Mouse (Mus musculus) stomach, postnatal 0 days (tissue): ENCODE results near the gene Gm49368. TPM values are rescaled to one million over a fixed set of nuclear protein-coding genes. Genes with fewer than 3 reads are reported as not detected.
A peak's percentile ranks its signal among the peaks of the same experiment; 100 is the strongest.

Source experiments
- ATAC-seq: fragments of 200-750 bp; cut with Nextera tagmentation; 2 replicates; pipeline ENCODE4 v1.8.0; 2017; ENCODE audit not compliant: low FRiP score, low TSS enrichment
- DNase-seq: peaks from one replicate; pipeline ENCODE4 v3.0.0-alpha.2; 2016; ENCODE audit warnings: low spot score
- H3K27ac ChIP-seq: fragments of 300-500 bp; sonication (generic); replicated peaks from 2 replicates; pipeline ENCODE4 v1.5.1; 2014; ENCODE audit warnings: mild to moderate bottlenecking, control low read depth
- H3K27me3 ChIP-seq: fragments of 300-500 bp; sonication (generic); 2 replicates; pipeline ENCODE4 v1.6.1; 2014; ENCODE audit warnings: low read length; ENCODE audit not compliant: control insufficient read depth, insufficient read depth
- H3K36me3 ChIP-seq: fragments of 300-500 bp; sonication (generic); 2 replicates; pipeline ENCODE4 v1.6.1; 2014; ENCODE audit warnings: low read length, mixed read lengths; ENCODE audit not compliant: control insufficient read depth, insufficient read depth
- H3K4me1 ChIP-seq: fragments of 300-500 bp; sonication (generic); replicated peaks from 2 replicates; pipeline ENCODE4 v1.6.1; 2014; ENCODE audit warnings: antibody characterized with exemption; ENCODE audit not compliant: control insufficient read depth, insufficient read depth
- H3K4me2 ChIP-seq: fragments of 300-500 bp; sonication (generic); replicated peaks from 2 replicates; pipeline ENCODE4 v1.6.1; 2014; ENCODE audit warnings: low read depth, mild to moderate bottlenecking, control low read depth, moderate library complexity
- H3K4me3 ChIP-seq: fragments of 300-500 bp; sonication (generic); 2 replicates; pipeline ENCODE4 v1.5.1; 2014; ENCODE audit warnings: low read depth, low read length, control low read depth
- H3K9ac ChIP-seq: fragments of 300-500 bp; sonication (generic); 2 replicates; pipeline ENCODE4 v1.6.1; 2014; ENCODE audit warnings: mild to moderate bottlenecking, low read length, control low read depth, mixed read lengths
- H3K9me3 ChIP-seq: fragments of 300-500 bp; sonication (generic); 2 replicates; pipeline ENCODE4 v1.6.1; 2016; ENCODE audit warnings: low read length; ENCODE audit not compliant: control insufficient read depth
- CTCF ChIP-seq: IDR thresholded peaks from 2 replicates; pipeline ENCODE4 v1.5.1; 2016; ENCODE audit warnings: antibody characterized with exemption, low read depth, mild to moderate bottlenecking, moderate library complexity
- EP300 ChIP-seq: optimal IDR thresholded peaks from 2 replicates; pipeline ENCODE3; 2016; ENCODE audit warnings: antibody characterized with exemption
- WGBS: fragments of 180-500 bp; shearing (Covaris S2); extraction: QIAGEN DNeasy Blood & Tissue Kit; methylation state at CpG from one replicate; pipeline ENCODE4 v1.1.7; 2014; 5-methylcytosine and 5-hydroxymethylcytosine counted together
- polyA plus RNA-seq: library from polyadenylated mRNA; unstranded; fragments of >200 nt; fragmentation: Nextera tagmentation; extraction: Ambion mirVana; gene quantifications from 2 replicates; pipeline ENCODE4 v1.2.1, GENCODE M21; 2015

Gene Gm49368
- polyA plus RNA-seq, 1 experiment from 2014 or later = not detected

DNA sequence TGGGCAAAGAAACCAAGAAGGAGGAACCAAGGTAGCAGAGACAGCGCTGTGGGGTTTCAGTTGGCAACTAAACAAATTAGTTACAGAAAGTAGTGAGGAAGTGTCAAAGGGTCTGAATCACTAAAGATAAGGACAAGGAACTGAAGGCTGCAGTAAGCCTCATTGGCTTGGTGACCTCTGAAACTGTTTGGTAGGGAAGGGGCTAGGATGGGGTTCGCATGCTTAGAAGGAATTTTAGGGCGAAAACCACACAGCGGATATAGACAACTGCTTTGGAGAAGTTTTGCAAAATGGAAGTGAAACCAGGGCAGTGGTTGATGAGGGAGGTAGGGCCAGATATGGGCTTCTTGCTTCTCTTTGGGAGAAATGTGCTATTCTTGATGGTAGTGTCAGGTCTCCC lies 13.7 kb upstream of the Gm49368 start:
- Histone ChIP-seq H3K9me3 (no peaks in the 10 kb centered on the region), H3K27me3 (no peaks in the 10 kb centered on the region), H3K4me1 (no peaks in the 10 kb centered on the region), H3K9ac (no peak overlapping the region), H3K4me3 (no peak overlapping the region), H3K36me3 (no peaks in the 10 kb centered on the region), H3K4me2 (no peak overlapping the region), H3K27ac (no peak overlapping the region)
- ATAC-seq (no peak), DNase-seq (no peak)
- no peak for TF ChIP-seq EP300
- no peak for TF ChIP-seq CTCF
- WGBS = 93% methylated on average over 4 of the region's 4 CpGs

DNA sequence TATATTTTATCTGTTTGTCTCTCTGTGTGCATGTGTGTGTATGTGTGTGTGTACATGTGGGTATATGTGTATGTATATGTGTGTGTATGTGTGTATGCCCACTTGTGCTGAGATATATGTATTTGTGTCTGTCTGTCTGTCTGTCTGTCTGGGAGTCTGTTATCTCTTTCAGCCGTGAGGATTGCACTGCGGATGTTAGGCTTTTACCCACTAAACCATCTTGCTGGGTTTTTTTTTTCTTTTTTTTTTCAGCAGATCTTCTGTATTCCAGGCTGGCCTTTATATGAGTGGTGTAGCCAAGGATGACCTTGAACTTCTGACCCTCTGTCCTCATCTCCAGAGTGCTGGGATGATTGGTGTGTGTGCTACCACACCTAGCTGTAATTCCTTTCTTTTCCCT lies 13.2 kb upstream of the Gm49368 start:
- DNase-seq (no peak), ATAC-seq (no peak)
- Histone ChIP-seq H3K4me2 (no peak overlapping the region), H3K4me3 (no peak overlapping the region), H3K27ac (no peak overlapping the region), H3K36me3 (no peaks in the 10 kb centered on the region), H3K9me3 (no peaks in the 10 kb centered on the region), H3K4me1 (no peaks in the 10 kb centered on the region), H3K9ac (no peak overlapping the region), H3K27me3 (no peaks in the 10 kb centered on the region)
- WGBS = 79% methylated on average over 2 of the region's 2 CpGs
- TF ChIP-seq CTCF (no peak), EP300 (no peak)

DNA sequence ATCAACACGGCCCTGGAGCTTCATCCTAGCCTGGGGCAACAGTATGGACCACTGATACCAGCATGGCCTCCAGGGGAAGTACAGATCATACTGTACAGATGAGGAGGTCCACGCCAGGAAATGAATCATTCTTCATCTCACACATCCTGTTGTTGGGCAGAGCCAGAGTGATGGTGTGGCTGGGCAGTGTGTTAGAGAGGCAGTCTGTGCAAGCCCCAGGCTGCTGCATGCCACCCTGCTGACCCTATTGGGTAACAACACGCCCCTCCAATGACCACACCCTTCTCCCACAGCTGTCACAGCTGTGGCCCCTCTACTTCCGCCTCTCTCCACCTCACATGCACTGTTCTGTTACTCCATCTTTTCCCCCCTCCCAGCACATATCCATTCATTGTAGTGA lies 11.7 kb upstream of the Gm49368 start:
- Histone ChIP-seq H3K9me3 (no peaks in the 10 kb centered on the region), H3K27ac (no peak overlapping the region), H3K4me2 (no peak overlapping the region), H3K27me3 (no peaks in the 10 kb centered on the region), H3K4me3 (no peak overlapping the region), H3K36me3 (no peaks in the 10 kb centered on the region), H3K4me1 (no peaks in the 10 kb centered on the region), H3K9ac (no peak overlapping the region)
- no peak for TF ChIP-seq EP300
- no peak for TF ChIP-seq CTCF
- ATAC-seq (peak; percentile 47; the same call in 1 of the 2 replicates), DNase-seq (no peak)
- 59% methylated on average over 4 of the region's 4 CpGs for WGBS

DNA sequence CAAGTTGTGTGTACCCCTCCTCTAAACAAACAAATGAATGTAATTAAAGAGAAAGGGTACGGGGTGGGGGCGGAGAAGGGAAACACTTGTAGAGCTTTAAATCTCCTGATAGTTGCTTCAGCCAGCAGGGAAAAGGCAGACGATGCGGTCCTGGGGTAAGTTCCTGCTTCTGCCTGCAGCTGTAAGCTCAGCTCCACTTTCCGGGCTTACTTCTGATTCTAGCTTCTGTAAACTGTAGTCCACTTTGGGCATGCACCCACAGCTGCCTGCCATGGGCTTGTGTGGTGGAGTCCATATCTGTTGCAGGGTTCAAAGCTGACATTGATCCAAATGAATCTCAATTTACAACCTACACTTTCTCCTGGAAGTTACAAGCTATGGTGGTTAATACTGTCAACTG lies 9.4 kb upstream of the Gm49368 start:
- no peak overlapping the region for H3K4me2 ChIP-seq
- whole genome bisulfite sequencing = 54% methylated on average over 5 of the region's 5 CpGs
- TF ChIP-seq EP300 (no peak), CTCF (no peak)
- no peak overlapping the region for H3K4me3 ChIP-seq
- no peaks in the 10 kb centered on the region for H3K36me3 ChIP-seq
- ATAC-seq (no peak), DNase-seq (no peak)
- no peak overlapping the region for H3K9ac ChIP-seq
- H3K9me3 ChIP-seq = no peaks in the 10 kb centered on the region
- no peak overlapping the region for H3K27ac ChIP-seq
- no peaks in the 10 kb centered on the region for H3K4me1 ChIP-seq
- no peaks in the 10 kb centered on the region for H3K27me3 ChIP-seq

DNA sequence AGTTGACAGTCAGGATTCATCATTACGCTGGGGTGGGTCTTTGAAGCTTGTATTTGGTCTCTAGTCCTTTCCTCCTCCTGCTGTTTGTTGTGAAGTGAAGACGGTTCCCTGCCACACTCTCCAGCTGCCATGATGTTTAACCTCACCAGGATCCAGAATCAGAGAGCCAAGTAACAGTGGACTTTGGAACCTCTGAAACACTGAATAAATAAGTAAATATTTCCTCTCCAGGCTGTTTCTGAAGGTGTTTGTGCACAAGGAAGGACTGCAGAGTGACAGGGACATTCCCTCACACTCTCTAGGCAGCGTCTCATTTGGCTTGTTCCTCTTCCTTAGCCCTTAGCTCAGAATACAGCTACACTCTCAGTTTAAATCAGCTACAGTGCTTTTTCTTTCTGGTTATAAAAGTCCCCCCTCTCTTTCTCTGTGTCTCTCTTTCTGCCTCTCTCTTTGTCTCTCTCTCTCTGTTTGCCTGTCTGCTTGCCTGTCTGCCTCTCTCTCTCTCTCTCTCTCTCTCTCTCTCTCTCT lies 5.5 kb upstream of the Gm49368 start:
- Histone ChIP-seq H3K36me3 (no peaks in the 10 kb centered on the region), H3K4me3 (no peak overlapping the region), H3K9ac (no peak overlapping the region), H3K4me1 (no peaks in the 10 kb centered on the region), H3K27ac (0 out of 2 replicates have a peak overlapping the region, but pooled peaks have one; percentile 8), H3K4me2 (no peak overlapping the region; the same call in 1 of the 2 replicates), H3K27me3 (no peaks in the 10 kb centered on the region), H3K9me3 (no peaks in the 10 kb centered on the region)
- ATAC-seq (peak; percentile 85), DNase-seq (peak; percentile 34)
- no peak for TF ChIP-seq CTCF
- TF ChIP-seq EP300 = no peak
- WGBS = 37% methylated on average over 3 of the region's 3 CpGs

DNA sequence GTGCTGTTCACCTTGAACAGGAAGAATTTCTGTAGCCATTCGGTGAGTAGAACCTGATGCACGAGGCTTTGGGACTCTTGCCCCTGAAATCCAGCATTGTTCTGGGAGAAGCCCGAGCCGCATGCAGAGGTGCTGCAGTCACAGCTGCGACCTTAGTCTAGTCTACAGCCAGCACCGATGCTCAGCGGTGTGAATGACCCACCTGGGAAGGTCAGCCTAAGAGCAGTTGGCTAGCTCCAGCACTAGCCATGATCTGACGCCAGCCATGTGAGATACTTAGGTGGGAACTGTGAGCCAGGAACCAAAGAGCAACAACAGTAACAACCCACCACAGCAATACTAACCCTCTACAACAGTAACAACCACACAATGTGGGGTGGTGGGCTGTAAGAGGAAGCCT lies 4.6 kb upstream of the Gm49368 start:
- WGBS = 78% methylated on average over 8 of the region's 8 CpGs
- TF ChIP-seq EP300 (no peak), CTCF (no peak)
- ATAC-seq = no peak
- Histone ChIP-seq H3K9me3 (no peaks in the 10 kb centered on the region), H3K4me2 (no peak overlapping the region), H3K27me3 (no peaks in the 10 kb centered on the region), H3K27ac (peak overlapping the region; percentile 58), H3K4me3 (no peak overlapping the region), H3K36me3 (no peaks in the 10 kb centered on the region), H3K4me1 (no peaks in the 10 kb centered on the region), H3K9ac (no peak overlapping the region)
- DNase-seq = no peak
